Mouse (Mus musculus) retina, postnatal 1 day (tissue): ENCODE measurements at regions not wholly inside any gene's neighbourhood (a gene's known extent, or its start where the extent isn't known, plus 50 kb on each side); places are given as distances from the start of the nearest gene placed in this dataset.

Source experiments
- DNase-seq: peaks from one replicate; pipeline ENCODE4 v3.0.0-alpha.2; 2012

DNA sequence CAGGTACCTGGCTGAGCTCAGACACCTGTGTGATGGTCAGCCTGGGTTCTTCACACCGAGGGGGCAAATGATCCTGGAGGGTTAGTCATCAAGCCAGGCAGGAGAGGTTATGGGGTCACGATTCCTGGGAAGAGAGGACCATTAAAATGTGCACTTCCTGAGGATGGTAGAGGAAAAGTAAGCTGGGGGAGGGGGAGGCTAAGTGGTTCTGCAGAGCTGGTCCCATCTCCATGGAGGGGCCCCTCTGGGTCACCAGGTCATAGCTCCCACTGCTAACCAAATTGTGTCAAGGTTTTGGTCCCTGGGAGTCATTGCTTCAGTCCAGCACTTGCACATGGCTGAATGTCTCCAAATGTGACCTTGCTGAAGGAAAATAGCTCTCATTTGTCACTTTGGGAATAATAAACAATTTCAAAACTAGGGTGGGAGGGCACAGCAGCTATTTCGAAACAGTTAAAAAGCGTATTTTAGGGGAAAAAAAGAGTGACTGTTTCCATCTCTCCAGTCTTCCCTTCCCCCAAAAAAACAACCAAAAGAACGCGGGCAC lies 395.5 kb downstream of the Wdr11 start:
- no peak for DNase-seq

DNA sequence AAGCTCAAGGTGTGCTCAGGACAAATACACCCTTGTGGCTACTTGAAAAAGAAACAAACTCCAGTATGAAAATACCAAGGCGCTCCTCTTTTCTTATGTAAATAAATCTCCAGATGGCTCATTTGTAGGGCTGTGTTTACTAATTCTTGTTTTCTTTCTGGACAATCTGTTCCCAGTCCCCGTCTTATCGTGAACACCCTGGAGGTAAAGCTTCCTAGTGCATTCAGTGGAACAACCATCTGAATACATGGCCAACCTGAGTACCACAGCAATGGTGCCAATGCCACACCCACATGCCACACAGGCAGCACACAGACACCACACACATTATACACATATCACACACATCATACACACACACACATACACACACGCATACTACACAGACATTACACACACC lies 396.1 kb downstream of the Wdr11 start:
- DNase-seq: no peak

DNA sequence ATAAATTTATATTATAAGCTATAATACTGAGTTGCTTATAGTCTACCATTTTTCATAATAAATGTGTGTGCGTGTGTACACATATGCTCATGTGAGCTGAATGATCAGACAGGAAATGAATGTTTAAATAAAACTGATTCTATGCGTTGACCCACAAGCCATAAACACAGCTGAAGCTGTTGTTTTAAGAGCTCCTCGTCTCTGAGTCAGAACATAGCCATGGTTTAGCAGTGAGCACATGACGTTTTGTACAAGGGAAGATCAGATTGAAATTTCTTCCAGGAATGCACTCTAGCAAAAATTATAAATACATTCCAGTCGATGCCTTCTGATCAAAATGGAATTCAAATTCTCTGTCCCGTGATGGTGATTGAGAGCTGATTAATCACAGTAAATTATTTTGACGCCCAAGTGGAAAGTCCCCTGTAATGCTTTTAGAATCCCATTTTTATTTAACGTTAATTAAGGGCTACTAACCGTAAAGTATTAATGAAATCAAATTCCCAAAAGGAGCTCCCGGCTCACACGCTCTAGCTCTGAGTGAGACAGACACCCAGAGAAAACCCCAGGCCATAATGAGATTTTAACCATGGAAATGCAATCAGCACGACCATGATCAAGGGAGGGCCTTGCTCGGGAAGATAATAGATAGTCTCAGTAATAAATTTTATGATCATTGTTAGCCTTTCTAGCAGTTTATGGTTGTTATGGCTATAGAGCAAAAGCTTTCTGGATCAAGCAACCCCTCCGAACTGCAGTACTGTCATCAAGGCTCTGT lies 402.0 kb downstream of the Wdr11 start:
- DNase-seq: no peak

DNA sequence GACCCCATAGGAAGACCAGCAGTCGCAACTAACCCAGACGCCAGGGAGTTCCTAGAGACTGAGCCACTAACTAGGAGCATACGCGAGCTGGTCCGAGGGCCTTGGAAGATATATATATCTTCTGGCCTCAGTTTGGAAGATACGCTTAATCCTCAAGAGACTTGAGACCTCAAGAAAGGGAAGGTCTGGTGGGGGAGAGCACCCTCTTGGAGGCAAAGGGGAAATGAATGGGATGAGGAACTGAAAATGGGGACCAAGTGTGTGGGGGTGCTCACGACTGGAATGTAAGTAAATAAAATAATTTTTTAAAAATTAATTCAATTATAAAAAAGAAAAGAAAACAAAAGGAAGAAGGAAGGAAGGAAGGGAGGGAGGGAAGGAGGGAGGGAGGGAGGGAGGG lies 403.9 kb downstream of the Wdr11 start:
- DNase-seq: no peak

DNA sequence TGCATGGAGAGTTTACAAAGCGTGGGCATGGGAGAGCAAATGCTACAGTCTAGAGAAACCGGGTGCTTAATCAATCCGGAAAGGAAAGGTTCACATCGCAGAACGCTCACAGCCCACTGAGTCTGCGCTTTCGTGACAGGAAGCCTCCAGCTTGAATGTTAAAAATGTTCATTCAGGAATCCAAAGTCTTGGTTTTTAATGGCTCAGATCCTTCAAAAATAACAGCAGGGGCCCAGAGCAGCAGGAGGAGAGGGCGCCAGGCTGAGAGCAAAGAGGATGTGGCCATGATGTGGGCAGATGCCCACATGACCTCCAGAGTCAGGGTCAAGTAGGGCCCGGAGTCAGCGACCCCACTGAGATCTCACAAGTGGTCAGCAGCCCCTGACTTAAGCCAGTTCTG lies 409.4 kb downstream of the Wdr11 start:
- no peak for DNase-seq

- no peak for DNase-seq
Measured at GRCm38 (mm10) chr7:130002002-130002401, 410.3 kb downstream of the Wdr11 start.

- DNase-seq: no peak
Measured at GRCm38 (mm10) chr7:130005406-130005805, 413.7 kb downstream of the Wdr11 start.

DNA sequence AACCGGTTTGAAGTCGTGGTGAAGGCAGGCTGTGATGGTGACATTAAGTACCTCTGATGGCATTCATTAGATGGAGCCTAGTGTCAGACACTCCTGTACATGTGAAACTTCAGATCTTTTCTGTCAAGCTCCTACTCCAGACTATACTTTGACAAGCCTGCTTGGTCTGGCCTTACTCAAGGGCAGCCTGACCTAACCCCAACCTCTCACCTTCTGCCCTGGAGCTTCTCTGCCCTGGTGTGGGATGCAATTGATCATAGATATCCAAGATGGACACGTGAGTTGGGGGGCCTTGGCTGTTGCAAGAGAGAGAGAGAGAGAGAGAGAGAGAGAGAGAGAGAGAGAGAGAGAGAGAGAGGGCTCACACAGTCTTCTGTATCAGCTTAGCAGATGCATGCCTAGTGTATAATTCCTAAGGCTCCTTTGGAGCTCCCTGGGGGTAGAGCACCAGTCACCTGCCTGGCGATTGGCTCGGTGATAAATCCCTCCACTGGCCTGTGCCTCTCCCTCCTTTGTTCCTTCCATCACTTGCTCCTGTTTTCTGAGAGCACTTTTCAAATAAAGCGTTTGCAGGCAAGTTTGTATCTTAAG lies 416.4 kb downstream of the Wdr11 start:
- DNase-seq: no peak

GRCm38 (mm10) chr7:130008591-130009418 lies 417.1 kb downstream of the Wdr11 start:
- DNase-seq: no peak

GRCm38 (mm10) chr7:130012067-130012466 lies 420.4 kb downstream of the Wdr11 start:
- DNase-seq: no peak

DNA sequence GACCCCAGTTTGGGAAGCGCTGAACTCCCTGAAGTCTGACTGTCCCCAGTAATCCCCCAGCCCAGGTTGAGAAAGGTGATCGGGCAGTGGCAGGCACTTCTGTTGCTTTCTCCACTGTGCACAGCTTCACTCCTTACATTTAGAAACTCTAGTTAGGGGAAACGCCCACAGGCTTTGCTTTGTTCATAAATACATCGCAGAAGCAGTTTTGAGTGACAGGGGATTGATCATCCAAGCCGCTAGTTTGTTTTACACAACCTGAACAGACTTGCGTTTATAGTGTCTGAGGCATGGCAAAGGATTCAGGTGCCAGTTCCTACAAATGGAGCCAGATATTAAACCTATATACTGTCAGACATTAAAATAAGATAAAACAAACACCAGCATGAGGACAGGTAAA lies 421.4 kb downstream of the Wdr11 start:
- DNase-seq: no peak

GRCm38 (mm10) chr7:130014609-130015008 lies 422.9 kb downstream of the Wdr11 start:
- no peak for DNase-seq

GRCm38 (mm10) chr7:130015375-130016014 lies 423.8 kb downstream of the Wdr11 start:
- no peak for DNase-seq

GRCm38 (mm10) chr7:130016015-130016874 lies 424.6 kb downstream of the Wdr11 start:
- DNase-seq: no peak

DNA sequence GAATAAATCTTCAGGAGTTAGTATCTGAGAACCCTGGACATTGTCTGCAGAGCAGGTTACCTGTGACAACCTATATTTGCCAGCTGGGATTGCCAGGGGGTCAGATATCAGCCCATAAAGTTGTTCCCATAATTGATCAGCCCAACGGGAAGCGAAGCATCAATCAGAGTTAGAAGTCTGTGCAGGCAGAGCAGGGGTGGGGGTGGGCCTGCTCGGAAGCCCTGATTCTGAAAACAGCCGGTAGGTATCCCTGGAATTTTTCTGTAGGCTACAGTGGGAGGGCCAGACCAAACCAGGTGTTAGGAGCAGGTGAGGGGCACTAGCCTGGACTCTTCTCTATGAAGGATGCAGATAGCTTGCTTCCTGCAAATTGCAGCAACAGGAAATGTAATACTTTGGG lies 427.2 kb downstream of the Wdr11 start:
- DNase-seq: no peak

GRCm38 (mm10) chr7:130028945-130029344 lies 437.3 kb downstream of the Wdr11 start:
- DNase-seq: no peak

GRCm38 (mm10) chr7:130030711-130031110 lies 439.0 kb downstream of the Wdr11 start:
- DNase-seq: no peak

GRCm38 (mm10) chr7:130036235-130036634 lies 444.6 kb downstream of the Wdr11 start:
- DNase-seq: no peak

GRCm38 (mm10) chr7:130036845-130037572 lies 445.3 kb downstream of the Wdr11 start:
- DNase-seq: no peak

GRCm38 (mm10) chr7:130037573-130037925 lies 445.9 kb downstream of the Wdr11 start:
- DNase-seq: no peak

DNA sequence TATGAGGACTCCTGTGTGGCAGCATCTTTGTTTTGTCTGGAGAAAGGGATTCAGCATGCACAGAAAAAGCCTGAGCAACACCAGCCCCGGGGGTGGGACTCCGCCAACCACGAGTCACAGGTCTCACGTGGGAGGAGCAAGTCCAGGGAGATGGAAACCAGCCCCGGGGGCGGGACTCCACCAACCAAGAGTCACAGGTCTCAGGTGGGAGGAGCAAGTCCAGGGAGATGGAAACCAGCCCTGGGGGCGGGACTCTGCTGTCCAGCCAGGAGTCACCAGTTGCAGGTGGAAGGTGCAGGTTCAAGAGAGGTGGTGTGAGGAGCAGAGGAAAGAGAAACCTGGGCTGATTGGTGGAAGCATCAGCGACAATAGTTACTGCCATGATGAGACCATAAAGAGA lies 448.9 kb downstream of the Wdr11 start:
- no peak for DNase-seq
